Mouse (Mus musculus): Measurements from ENCODE around the gene Sdk1.

- no peak for TF ChIP-seq CTCF (IDR thresholded peaks at IDR 0.05)
- TF ChIP-seq EP300 (IDR thresholded peaks at IDR 0.05; ENCODE audit: insufficient read depth, low read depth, low read length), result no peak
- TF ChIP-seq POLR2A (IDR thresholded peaks at IDR 0.05; ENCODE audit: insufficient read depth, low read depth, low read length), result no peak
These were observed 988.5 kb downstream of the Sdk1 start for GRCm38 (mm10) chr5:142229811-142230205.

All from heart, adult 2 months (tissue).